Mouse (Mus musculus) liver, embryonic 16.5 days (tissue): ENCODE data around the gene Kcnq1. TPM values are rescaled to one million over a fixed set of nuclear protein-coding genes. Genes with fewer than 3 reads are reported as not detected.
A peak's percentile ranks its signal among the peaks of the same experiment; 100 is the strongest.

Source experiments
- ATAC-seq: fragments of 200-750 bp; cut with Nextera tagmentation; 2 replicates; pipeline ENCODE4 v1.8.0; 2017; ENCODE audit warnings: low read depth, mild to moderate bottlenecking, moderate number of reproducible peaks, moderate library complexity
- H3K27ac ChIP-seq: fragments of 300-500 bp; sonication (generic); 2 replicates; pipeline ENCODE4 v1.5.1; 2014; ENCODE audit warnings: mild to moderate bottlenecking, low read length
- H3K27me3 ChIP-seq: fragments of 300-500 bp; sonication (generic); 2 replicates; pipeline ENCODE4 v1.6.1; 2014; ENCODE audit warnings: low read depth, low read length, mixed read lengths; ENCODE audit not compliant: control insufficient read depth, insufficient read depth
- H3K36me3 ChIP-seq: fragments of 300-500 bp; sonication (generic); 2 replicates; pipeline ENCODE4 v1.6.1; 2014; ENCODE audit warnings: mild to moderate bottlenecking; ENCODE audit not compliant: control insufficient read depth, insufficient read depth
- H3K4me1 ChIP-seq: fragments of 300-500 bp; sonication (generic); 2 replicates; pipeline ENCODE4 v1.6.1; 2014; ENCODE audit warnings: low read depth, low read length, mixed read lengths; ENCODE audit not compliant: control insufficient read depth
- H3K4me2 ChIP-seq: fragments of 300-500 bp; sonication (generic); 2 replicates; pipeline ENCODE4 v1.6.1; 2014; ENCODE audit warnings: low read depth, low read length, mixed read lengths
- H3K4me3 ChIP-seq: fragments of 300-500 bp; sonication (generic); 2 replicates; pipeline ENCODE4 v1.5.1; 2014; ENCODE audit warnings: low read depth, mild to moderate bottlenecking, low read length
- H3K9ac ChIP-seq: fragments of 300-500 bp; sonication (generic); 2 replicates; pipeline ENCODE4 v1.6.1; 2014; ENCODE audit warnings: low read depth, low read length
- H3K9me3 ChIP-seq: fragments of 300-500 bp; sonication (generic); replicated peaks from 2 replicates; pipeline ENCODE4 v1.6.1; 2016; ENCODE audit warnings: low read length; ENCODE audit not compliant: control insufficient read depth
- WGBS: fragments of 180-500 bp; shearing (Covaris S2); extraction: QIAGEN DNeasy Blood & Tissue Kit; methylation state at CpG from one replicate; pipeline ENCODE4 v1.1.7; 2014; ENCODE audit not compliant: insufficient replicate concordance; 5-methylcytosine and 5-hydroxymethylcytosine counted together
- polyA plus RNA-seq: library from polyadenylated mRNA; unstranded; fragments of >200 nt; fragmentation: Nextera tagmentation; extraction: Ambion mirVana; gene quantifications from 2 replicates; pipeline ENCODE4 v1.2.1, GENCODE M21; 2015

The Kcnq1 gene
- polyA plus RNA-seq, 1 experiment from 2014 or later = 0.65 TPM

DNA sequence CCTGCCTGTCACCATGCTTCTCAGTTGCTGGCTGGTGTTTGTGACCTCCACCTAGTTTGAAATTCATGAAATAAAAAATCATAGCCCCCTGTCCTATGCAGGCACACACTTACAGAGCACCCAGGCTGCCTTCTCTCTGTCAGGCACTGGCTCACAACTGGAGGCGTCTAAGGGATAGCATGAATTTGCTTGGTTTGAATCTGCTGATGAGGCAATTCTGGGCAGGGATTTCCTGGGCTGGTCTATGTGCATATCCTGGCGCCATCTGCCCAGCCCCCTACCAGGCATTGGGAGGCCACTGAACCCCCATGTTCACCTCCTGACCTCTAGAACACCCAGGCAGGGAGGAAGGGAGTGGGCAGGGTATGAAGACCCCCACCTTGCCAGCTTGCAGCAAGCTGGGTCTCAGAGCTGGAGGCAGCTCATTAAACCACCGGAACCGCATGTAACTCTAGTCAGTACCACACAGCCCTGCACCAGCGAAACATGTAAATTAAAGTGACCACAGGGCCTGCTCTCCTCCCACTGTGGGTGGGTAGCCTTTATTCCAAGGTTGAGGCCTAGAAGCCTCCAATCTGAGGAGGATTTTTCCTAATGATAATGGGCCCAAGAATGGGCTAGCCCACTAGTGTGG is 66.9 kb downstream of the Kcnq1 start:
- H3K27ac ChIP-seq = no peak overlapping the region
- H3K36me3 ChIP-seq = no peaks in the 10 kb centered on the region
- no peaks in the 10 kb centered on the region for H3K9me3 ChIP-seq
- H3K9ac ChIP-seq = no peak overlapping the region
- H3K4me1 ChIP-seq = no peaks in the 10 kb centered on the region
- ATAC-seq = no peak
- WGBS = 56% methylated on average over 5 of the region's 5 CpGs
- no peak overlapping the region for H3K4me2 ChIP-seq
- no peak overlapping the region for H3K4me3 ChIP-seq
- H3K27me3 ChIP-seq = no peaks in the 10 kb centered on the region

DNA sequence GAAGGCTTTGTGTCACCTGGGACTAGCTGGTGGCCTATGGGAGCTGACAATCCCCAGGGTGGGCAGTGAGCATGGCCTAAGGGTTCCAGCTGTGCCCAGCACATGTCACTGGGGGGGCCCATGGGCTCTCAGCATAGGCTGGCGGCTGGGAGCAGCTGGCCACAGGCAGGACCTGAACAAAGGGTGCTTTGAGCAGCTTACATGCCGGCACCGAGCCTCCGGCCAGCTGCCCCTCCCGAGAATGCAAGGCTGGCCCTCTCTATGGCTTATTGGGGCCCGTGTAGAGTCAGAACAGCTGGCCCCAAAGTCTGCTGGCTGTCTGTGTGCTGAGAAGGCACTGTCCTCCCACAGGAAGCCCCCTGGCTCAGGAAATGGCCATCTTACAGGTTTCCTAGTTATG is 68.5 kb downstream of the Kcnq1 start:
- peak; percentile 12; the same call in 1 of the 2 replicates for ATAC-seq
- WGBS = 56% methylated on average over 6 of the region's 6 CpGs
- Histone ChIP-seq H3K9ac (no peak overlapping the region), H3K27me3 (no peaks in the 10 kb centered on the region), H3K4me3 (no peak overlapping the region), H3K4me1 (no peaks in the 10 kb centered on the region), H3K27ac (no peak overlapping the region), H3K9me3 (no peaks in the 10 kb centered on the region), H3K36me3 (no peaks in the 10 kb centered on the region), H3K4me2 (no peak overlapping the region)

DNA sequence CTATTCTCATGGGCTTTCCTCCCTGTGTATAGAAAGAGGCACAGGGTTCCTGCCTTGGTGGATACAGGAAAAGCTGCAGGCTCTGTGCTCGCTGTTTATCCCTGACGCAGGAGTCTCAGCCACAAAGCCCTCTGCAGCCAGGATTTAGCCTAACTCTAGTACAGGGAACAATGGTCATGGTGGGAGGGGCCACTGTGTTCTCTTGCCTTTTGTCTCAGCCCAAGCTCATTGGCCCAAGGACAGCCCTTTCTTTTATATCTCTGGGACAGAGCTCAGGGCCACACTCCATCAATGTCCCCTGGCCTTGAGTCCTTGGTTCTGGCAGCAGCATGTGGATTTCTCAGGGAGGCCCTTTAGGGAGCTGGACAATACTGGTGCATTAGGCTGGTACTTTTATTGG is 72.7 kb downstream of the Kcnq1 start:
- Histone ChIP-seq H3K9me3 (no peaks in the 10 kb centered on the region), H3K9ac (no peak overlapping the region), H3K4me2 (no peak overlapping the region), H3K27me3 (no peaks in the 10 kb centered on the region), H3K4me1 (no peaks in the 10 kb centered on the region), H3K4me3 (no peak overlapping the region), H3K36me3 (no peaks in the 10 kb centered on the region), H3K27ac (no peak overlapping the region)
- no peak for ATAC-seq
- WGBS = 71% methylated on average over 2 of the region's 2 CpGs

DNA sequence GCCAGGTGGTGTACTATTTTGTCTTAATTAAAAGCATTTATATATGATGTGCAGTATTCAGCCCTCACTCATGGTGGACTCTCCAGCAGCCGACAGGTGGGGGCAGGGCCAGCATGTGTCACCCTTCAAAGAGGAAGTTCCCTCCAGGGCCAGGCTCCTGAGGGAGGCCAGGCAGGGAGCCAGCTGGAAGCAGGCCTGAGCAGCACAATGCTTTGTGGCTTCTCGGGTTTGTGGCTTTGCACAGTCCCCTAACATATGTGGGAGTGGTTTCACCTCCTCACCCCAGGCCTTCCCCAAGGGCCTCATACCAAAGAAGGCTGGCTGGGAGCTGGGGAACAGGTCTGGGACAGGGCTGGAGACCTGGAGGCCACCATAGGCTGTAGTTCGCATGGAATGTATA is 74.6 kb downstream of the Kcnq1 start:
- Histone ChIP-seq H3K4me3 (no peak overlapping the region), H3K4me2 (no peak overlapping the region), H3K36me3 (no peaks in the 10 kb centered on the region), H3K27ac (no peak overlapping the region), H3K9ac (no peak overlapping the region), H3K27me3 (no peaks in the 10 kb centered on the region), H3K4me1 (no peaks in the 10 kb centered on the region), H3K9me3 (no peaks in the 10 kb centered on the region)
- peak; percentile 50 for ATAC-seq
- WGBS = 17% methylated on average over 3 of the region's 3 CpGs

DNA sequence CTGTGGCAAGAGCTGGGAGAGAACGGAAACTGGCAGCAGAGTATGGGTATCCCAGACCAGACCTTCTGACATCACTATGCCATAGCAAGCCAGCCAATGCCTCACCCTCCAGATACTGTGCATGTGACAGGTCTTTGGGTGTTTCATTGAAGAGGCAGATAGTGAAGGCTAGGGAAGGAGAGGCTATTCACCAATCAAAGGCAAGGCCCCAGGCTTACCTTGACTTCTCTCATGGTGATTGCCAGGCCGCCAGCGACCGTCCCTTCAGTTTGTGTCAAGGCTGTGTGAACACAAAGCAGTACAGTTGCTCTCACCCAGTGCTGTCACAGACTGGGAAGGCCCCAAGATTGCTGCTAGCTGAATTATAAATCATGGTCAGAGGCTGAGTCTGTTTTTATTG is 75.1 kb downstream of the Kcnq1 start:
- Histone ChIP-seq H3K9me3 (no peaks in the 10 kb centered on the region), H3K9ac (no peak overlapping the region), H3K4me1 (no peaks in the 10 kb centered on the region), H3K27ac (no peak overlapping the region), H3K4me3 (no peak overlapping the region), H3K27me3 (no peaks in the 10 kb centered on the region), H3K36me3 (no peaks in the 10 kb centered on the region), H3K4me2 (no peak overlapping the region)
- 67% methylated on average over 4 of the region's 4 CpGs for WGBS
- ATAC-seq = no peak

DNA sequence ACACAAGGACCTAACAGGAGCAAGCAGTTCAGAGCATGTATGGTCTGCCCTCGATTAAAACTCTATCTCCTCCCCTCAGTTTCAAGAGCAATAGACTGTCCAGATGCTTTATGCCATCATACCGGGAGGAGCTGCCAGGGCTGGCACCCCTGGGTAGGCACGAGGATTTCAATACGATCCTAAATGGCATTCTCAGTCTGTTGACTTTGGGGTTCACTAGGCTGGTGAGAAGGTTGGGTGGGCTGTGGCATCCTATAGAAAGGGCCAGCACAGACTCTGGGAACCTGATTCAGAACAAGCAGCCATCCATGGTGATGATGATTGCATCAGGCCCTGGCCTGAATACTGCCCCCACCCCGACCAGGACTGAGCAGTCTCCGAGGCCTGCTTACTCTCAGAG is 79.3 kb downstream of the Kcnq1 start:
- no peaks in the 10 kb centered on the region for H3K27me3 ChIP-seq
- ATAC-seq = no peak
- H3K4me2 ChIP-seq = no peak overlapping the region
- WGBS = 51% methylated on average over 6 of the region's 6 CpGs
- no peaks in the 10 kb centered on the region for H3K36me3 ChIP-seq
- H3K4me3 ChIP-seq = no peak overlapping the region
- no peak overlapping the region for H3K27ac ChIP-seq
- no peaks in the 10 kb centered on the region for H3K9me3 ChIP-seq
- H3K4me1 ChIP-seq = no peaks in the 10 kb centered on the region
- no peak overlapping the region for H3K9ac ChIP-seq

DNA sequence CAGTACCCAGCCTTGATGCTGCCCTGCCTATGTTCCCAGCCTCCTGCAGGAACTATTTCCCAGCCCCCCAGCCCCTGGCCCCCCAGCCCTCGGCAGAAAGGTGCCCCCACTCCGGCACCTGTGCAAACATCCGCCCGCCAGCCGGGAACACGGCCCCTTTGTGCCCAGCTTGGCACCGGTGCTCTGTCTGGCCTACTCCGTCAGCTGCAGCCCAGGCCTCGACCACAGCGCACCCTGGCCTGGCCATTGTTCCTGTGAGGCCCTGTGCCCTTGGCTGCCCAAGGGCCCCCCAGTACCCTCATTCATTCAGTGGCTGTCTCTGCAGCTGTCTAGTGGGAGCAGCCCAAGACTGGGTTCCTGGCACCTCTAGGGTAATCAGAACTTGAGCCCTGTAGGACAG is 80.2 kb downstream of the Kcnq1 start:
- H3K9me3 ChIP-seq = no peaks in the 10 kb centered on the region
- no peak overlapping the region for H3K9ac ChIP-seq
- H3K36me3 ChIP-seq = no peaks in the 10 kb centered on the region
- no peak for ATAC-seq
- H3K4me1 ChIP-seq = no peaks in the 10 kb centered on the region
- no peak overlapping the region for H3K27ac ChIP-seq
- whole genome bisulfite sequencing = 83% methylated on average over 10 of the region's 10 CpGs
- H3K4me2 ChIP-seq = no peak overlapping the region
- no peaks in the 10 kb centered on the region for H3K27me3 ChIP-seq
- H3K4me3 ChIP-seq = no peak overlapping the region

DNA sequence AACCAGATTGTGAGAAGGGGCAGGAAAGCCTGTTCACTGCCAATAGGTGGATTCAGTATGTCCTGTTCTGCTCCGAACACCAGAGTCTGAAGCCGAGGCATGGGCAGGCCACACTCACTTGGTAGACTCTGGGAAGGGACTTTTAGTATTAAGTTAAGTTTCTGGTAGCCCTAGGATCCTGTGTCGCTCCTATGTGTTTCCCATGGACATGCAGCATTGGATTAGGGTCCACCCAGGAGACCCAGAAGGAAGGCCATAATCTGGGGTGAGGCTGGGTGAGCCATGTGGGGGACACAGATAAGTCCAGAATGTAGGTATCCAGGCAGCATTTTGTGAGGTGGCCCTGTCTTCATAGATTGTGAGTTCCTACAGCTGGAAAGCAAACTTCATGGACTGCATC is 81.0 kb downstream of the Kcnq1 start:
- Histone ChIP-seq H3K9ac (no peak overlapping the region), H3K27me3 (no peaks in the 10 kb centered on the region), H3K4me2 (no peak overlapping the region), H3K36me3 (no peaks in the 10 kb centered on the region), H3K27ac (no peak overlapping the region), H3K4me3 (no peak overlapping the region), H3K9me3 (no peaks in the 10 kb centered on the region), H3K4me1 (no peaks in the 10 kb centered on the region)
- 63% methylated on average over 3 of the region's 3 CpGs for WGBS
- no peak for ATAC-seq

DNA sequence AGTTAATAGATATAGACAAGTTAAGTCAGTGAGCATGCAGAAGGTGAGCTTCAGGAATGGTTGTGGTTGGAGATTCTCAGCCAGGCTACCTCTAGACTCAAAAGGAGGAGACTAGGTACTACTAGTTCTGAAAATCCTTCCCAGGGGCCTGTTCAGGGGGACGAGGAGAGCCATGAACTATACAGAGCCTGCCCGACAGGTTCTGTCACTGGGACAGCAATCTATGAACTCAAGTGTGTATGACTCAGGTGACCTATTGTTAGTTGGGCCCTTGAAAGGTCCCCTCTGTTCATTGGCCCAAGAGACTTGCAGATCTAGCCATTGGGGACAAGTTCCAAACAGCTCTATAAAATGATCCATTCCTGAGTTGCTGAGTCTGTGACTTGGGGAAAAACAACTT is 82.4 kb downstream of the Kcnq1 start:
- no peak overlapping the region for H3K27ac ChIP-seq

More for the DNA sequence above, 82.4 kb downstream of the Kcnq1 start:
- Histone ChIP-seq H3K9ac (no peak overlapping the region), H3K27me3 (no peaks in the 10 kb centered on the region), H3K4me3 (no peak overlapping the region), H3K36me3 (no peaks in the 10 kb centered on the region), H3K4me1 (no peaks in the 10 kb centered on the region), H3K4me2 (no peak overlapping the region), H3K9me3 (no peaks in the 10 kb centered on the region)
- ATAC-seq = no peak
- WGBS = 51% methylated on average over 2 of the region's 2 CpGs
